Mouse (Mus musculus) c-Kit-positive CD71-positive TER-119-negative erythroid progenitor cells, embryonic 14.5 days (primary cell): ENCODE measurements around the gene Zfp526.
"Not testable (repeated sequence)": the region's sequence is repeated elsewhere in the genome, so short reads cannot be mapped to it uniquely, and the experiment has no call there.

Experiments
- DNase-seq: peaks from one replicate; pipeline ENCODE4 v3.0.0-alpha.2; 2013; ENCODE audit warnings: low read depth

Zfp526 gene

GRCm38 (mm10) chr7:25240631-25241030 is 19.4 kb downstream of the Zfp526 start:
- no peak for DNase-seq

- no peak for DNase-seq
Observed at GRCm38 (mm10) chr7:25241062-25241461, 19.8 kb downstream of the Zfp526 start.

GRCm38 (mm10) chr7:25243361-25243760 is 22.1 kb downstream of the Zfp526 start:
- DNase-seq = no peak

- no peak for DNase-seq
Observed at GRCm38 (mm10) chr7:25244562-25245369, 23.5 kb downstream of the Zfp526 start.

GRCm38 (mm10) chr7:25246079-25246758 is 25.0 kb downstream of the Zfp526 start:
- DNase-seq = no peak

- no peak for DNase-seq
Observed at GRCm38 (mm10) chr7:25246759-25247137, 25.5 kb downstream of the Zfp526 start.

- no peak for DNase-seq
Observed at GRCm38 (mm10) chr7:25247498-25247897, 26.3 kb downstream of the Zfp526 start.

GRCm38 (mm10) chr7:25248018-25248647 is 26.9 kb downstream of the Zfp526 start:
- no peak for DNase-seq

- no peak for DNase-seq
Observed at GRCm38 (mm10) chr7:25248846-25249313, 27.7 kb downstream of the Zfp526 start.

- DNase-seq = no peak
Observed at GRCm38 (mm10) chr7:25249314-25250140, 28.3 kb downstream of the Zfp526 start.

- peak; percentile 87 for DNase-seq
Observed at GRCm38 (mm10) chr7:25250141-25250972, 29.1 kb downstream of the Zfp526 start, which contains the start of gene Erf. Gene Erf, minus strand, starts transcription at chr7:25250761.

GRCm38 (mm10) chr7:25251071-25251791 is 30.0 kb downstream of the Zfp526 start:
- no peak for DNase-seq

- no peak for DNase-seq
Observed at GRCm38 (mm10) chr7:25251822-25252221, 30.6 kb downstream of the Zfp526 start.

GRCm38 (mm10) chr7:25261896-25262295 is 40.7 kb downstream of the Zfp526 start:
- DNase-seq = no peak

- DNase-seq = no peak
Observed at GRCm38 (mm10) chr7:25263968-25264870, 43.0 kb downstream of the Zfp526 start.

- DNase-seq = not testable (repeated sequence)
Observed at GRCm38 (mm10) chr7:25265743-25266142, 44.5 kb downstream of the Zfp526 start.

GRCm38 (mm10) chr7:25266180-25266962 is 45.1 kb downstream of the Zfp526 start:
- no peak for DNase-seq

- peak; percentile 99 for DNase-seq
Observed at GRCm38 (mm10) chr7:25267301-25267750, 46.1 kb downstream of the Zfp526 start, which contains the start of gene Cic. Gene Cic, plus strand, starts transcription at chr7:25267704.
